Mouse (Mus musculus) cerebellum, adult 2 months (tissue): ENCODE measurements around the gene Ptbp1. TPM values are rescaled to one million over a fixed set of nuclear protein-coding genes. Genes with fewer than 3 reads are reported as not detected.

Source experiments
- DNase-seq, 2 experiments: peaks; one replicate each; pipeline ENCODE4 v3.0.0; 2021
- H3K27ac ChIP-seq: fragments of 200-500 bp; 2 replicates; pipeline ENCODE4 v1.5.1; 2012; ENCODE audit warnings: low read length, control low read depth, inconsistent platforms; ENCODE audit not compliant: insufficient read depth
- H3K27me3 ChIP-seq: fragments of 200-500 bp; 2 replicates; pipeline ENCODE4 v1.6.1; 2012; ENCODE audit warnings: inconsistent platforms, mild to moderate bottlenecking, low read length, moderate library complexity; ENCODE audit not compliant: control insufficient read depth, insufficient read depth
- H3K4me1 ChIP-seq: fragments of 200-500 bp; 2 replicates; pipeline ENCODE4 v1.6.1; 2011; ENCODE audit warnings: low read length; ENCODE audit not compliant: control insufficient read depth, insufficient read depth
- H3K4me3 ChIP-seq: fragments of 200-500 bp; replicated peaks from 2 replicates; pipeline ENCODE3; 2011; ENCODE audit warnings: mild to moderate bottlenecking, low read depth, low read length, control low read depth; ENCODE audit not compliant: insufficient read depth
- CTCF ChIP-seq: fragments of 200-500 bp; IDR thresholded peaks from 2 replicates; pipeline ENCODE4 v1.5.1; 2011; ENCODE audit warnings: low read depth, mild to moderate bottlenecking, control low read depth, low read length, moderate library complexity, borderline replicate concordance; ENCODE audit not compliant: insufficient read depth
- POLR2A ChIP-seq: fragments of 200-500 bp; IDR thresholded peaks from 2 replicates; pipeline ENCODE4 v1.6.1; 2011; ENCODE audit warnings: low read length, control low read depth, borderline replicate concordance; ENCODE audit not compliant: insufficient read depth
- WGBS: fragments of 180-500 bp; shearing (Covaris S2); methylation state at CpG from one replicate; pipeline ENCODE4 v1.1.7; 2018; 5-methylcytosine and 5-hydroxymethylcytosine counted together
- polyA plus RNA-seq: library from polyadenylated mRNA; depleted of rRNA; stranded (reverse); fragments of >200 nt; gene quantifications from 2 replicates; pipeline ENCODE4 v1.2.3, GENCODE M21; 2012

Gene Ptbp1
- polyA plus RNA-seq, 1 experiment = 64.2 TPM

DNA sequence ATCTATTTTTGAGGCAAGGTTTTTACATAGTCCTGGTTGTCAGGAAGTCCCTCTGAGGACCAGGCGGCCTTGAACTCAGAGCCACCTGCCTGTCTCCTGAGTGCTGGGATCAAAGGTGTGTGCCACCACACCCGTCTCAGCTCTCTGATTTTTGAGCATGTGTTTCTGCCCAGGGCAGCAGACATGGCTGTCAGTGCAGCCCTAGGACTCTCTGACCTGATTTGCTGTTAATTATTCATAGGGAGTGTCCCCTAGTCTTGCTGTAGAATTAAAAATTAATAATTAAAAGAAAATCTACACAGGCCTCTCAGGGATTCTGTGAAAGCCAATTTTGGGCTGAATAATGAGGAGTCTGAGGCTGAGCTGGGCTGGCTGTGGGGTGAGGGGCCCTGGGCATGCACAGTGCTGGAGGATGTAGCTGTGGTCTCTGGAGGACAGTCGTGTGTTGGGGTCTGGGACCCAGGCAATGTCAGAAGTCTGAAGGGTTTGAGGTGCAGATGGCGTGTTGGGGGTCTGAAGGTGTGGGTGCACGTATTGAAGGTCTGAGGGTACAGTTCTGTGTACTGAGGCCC lies 39.9 kb upstream of the Ptbp1 start:
- WGBS = 94% methylated on average over 5 of the region's 5 CpGs
- no peak for DNase-seq
- Histone ChIP-seq H3K27ac (no peak overlapping the region), H3K4me3 (no peak overlapping the region), H3K4me1 (no peaks in the 10 kb centered on the region), H3K27me3 (no peaks in the 10 kb centered on the region)
- TF ChIP-seq CTCF (no peak), POLR2A (no peak)

DNA sequence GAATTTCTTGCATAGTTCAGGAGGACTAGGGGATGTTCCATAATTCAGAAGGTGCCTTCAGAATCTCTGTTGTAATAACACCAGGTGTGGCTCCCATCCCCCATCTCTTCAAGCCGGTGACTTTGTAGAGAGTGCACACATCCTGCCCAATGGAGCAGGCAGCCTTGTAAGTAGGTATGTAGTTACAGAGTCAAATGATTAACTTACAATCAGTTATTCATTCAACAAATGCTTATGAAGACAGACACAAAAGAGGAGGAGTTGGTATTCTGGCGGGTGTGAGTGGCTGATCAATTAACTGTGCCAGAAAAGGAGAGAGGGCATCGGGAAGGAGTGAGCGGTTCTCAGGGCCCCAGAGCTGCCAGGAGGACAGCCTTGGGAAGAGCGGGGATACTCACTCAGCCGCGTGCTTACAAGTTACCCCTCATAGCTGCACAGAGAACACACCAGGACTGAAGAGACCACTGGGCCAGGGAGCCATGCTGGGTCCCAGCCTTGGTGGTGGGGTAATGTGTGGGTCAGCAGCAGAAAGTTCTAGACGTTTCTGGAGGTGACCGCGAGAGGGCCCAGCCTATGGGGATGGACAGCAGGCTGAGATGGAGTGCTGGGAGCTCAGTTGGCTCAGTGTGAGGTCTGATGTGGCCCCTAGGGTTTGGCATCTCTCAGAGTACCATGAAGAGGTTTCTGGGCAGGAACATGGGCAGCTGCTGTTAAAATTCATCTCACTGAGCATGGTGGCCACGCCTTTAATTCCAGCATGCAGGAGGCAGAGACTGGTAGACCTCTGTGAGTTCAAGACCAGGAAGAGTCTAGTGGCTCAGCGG lies 38.3 kb upstream of the Ptbp1 start:
- Histone ChIP-seq H3K4me3 (no peak overlapping the region), H3K27me3 (no peaks in the 10 kb centered on the region), H3K27ac (no peak overlapping the region), H3K4me1 (no peaks in the 10 kb centered on the region)
- TF ChIP-seq POLR2A (no peak), CTCF (no peak)
- DNase-seq = no peak
- 83% methylated on average over 12 of the region's 12 CpGs for WGBS

DNA sequence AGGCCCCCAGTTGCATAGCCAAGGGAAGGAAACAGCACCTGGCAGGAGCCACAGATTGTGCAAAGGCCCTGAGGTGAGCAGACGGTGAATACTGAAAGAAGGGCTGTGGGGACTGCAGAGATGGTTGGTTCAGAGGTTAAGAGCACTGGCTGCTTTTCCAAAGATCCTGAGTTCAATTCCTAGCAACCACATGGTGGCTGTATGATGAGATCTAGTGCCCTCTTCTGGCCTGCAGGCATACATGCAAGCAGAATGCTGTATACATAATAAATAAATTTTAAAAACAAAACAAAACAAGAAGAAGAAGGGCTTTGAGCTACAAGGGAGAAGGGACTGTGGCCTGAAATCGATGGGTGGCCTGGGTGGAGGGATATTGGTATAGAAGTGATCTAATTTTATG lies 37.1 kb upstream of the Ptbp1 start:
- peak; percentile 31; the same call in 1 of the 2 replicates for TF ChIP-seq CTCF
- TF ChIP-seq POLR2A = no peak
- no peak overlapping the region for H3K4me3 ChIP-seq
- no peak for DNase-seq
- 78% methylated on average over 2 of the region's 2 CpGs for WGBS
- H3K27me3 ChIP-seq = no peaks in the 10 kb centered on the region
- H3K4me1 ChIP-seq = no peaks in the 10 kb centered on the region
- H3K27ac ChIP-seq = no peak overlapping the region

DNA sequence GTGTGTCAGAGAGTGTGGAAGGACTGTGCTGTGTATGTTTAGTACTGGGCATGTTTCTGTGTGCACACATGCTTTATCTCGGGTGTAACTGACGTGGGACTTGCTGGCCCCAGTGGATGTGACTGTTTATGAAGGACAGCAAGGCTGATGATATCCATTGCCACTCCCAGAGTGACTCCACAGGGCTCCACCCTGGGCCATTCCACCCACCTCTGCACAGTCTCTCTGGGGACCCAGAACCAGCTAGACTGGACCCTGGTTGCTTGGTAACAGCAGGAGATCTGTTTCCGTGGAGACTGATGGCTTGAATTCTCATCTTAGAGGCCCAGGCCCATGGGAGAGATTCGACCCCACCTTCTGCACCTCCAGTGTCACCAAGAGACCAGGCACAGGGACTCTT lies 36.0 kb upstream of the Ptbp1 start:
- DNase-seq = no peak
- no peaks in the 10 kb centered on the region for H3K27me3 ChIP-seq
- WGBS = 65% methylated on average over 4 of the region's 4 CpGs

DNA sequence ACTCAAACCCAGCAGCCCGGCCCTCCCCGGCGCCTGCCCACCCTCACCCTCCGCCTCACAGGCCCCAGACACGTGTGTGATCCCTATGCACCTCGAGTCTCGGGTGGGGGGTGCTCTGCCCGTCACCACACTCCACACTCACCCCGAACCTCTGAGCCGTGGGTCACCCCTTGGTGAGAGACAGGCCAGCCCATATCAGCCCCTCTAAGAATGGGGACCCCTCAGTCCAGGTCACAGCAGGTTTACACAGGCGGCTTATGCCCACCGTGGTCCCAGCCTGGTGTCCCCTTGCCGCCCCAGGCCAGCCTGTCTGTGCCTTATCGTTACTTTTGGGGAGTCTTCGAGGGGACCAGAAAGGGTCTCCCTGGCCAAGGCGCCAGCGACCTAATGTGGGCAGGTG lies 34.6 kb upstream of the Ptbp1 start:
- WGBS = 92% methylated on average over 17 of the region's 17 CpGs
- Histone ChIP-seq H3K27ac (no peak overlapping the region), H3K27me3 (no peaks in the 10 kb centered on the region), H3K4me1 (no peaks in the 10 kb centered on the region), H3K4me3 (no peak overlapping the region)
- TF ChIP-seq POLR2A = no peak
- no peak for TF ChIP-seq CTCF
- DNase-seq = no peak

More for the DNA sequence above, 36.0 kb upstream of the Ptbp1 start:
- Histone ChIP-seq H3K27ac (no peak overlapping the region), H3K4me3 (no peak overlapping the region), H3K4me1 (no peaks in the 10 kb centered on the region)
- TF ChIP-seq CTCF = no peak
- no peak for TF ChIP-seq POLR2A

DNA sequence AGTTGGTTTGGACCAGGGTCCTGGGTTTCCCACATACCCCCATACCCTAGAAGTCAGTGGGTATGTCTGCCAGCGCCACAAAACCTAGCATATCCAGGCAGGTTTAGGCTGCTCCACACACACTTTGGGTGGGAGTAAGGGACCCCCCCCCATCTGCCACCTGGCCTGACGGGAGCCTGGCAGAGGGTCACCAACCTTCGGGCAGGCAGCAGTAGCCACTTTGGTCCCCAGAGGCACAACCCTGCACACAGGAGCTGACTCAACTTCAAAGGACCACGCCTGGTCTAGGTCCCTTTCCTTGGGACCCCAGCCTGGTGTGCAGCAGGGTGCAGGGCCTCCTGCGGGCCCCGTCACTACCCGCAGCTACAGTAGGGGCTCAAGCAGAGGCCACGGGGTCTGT lies 34.0 kb upstream of the Ptbp1 start:
- no peak for TF ChIP-seq CTCF
- TF ChIP-seq POLR2A = no peak
- DNase-seq = no peak
- whole genome bisulfite sequencing = 81% methylated on average over 8 of the region's 8 CpGs
- Histone ChIP-seq H3K4me3 (no peak overlapping the region), H3K27me3 (no peaks in the 10 kb centered on the region), H3K4me1 (no peaks in the 10 kb centered on the region), H3K27ac (no peak overlapping the region)

DNA sequence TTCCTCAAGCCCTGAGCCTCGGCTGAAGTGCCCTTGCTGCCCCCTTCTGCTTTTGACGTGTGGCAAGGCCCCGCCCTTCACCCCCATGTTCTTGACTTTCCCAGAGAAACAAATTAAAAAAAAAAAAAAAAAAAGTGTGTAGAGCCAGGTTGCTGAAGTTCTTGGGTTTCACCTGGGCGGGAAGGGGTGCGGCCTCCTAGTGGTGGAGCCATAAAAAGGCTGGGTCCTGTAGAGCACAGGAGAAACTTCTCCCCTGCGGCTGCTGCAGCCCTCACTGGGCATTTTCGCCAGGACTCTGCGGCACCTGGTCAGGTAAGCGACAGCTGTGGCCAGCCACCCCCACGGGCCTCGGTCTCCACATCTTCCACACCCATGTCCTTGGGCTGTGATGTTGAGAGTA lies 33.4 kb upstream of the Ptbp1 start, which contains the start of gene Misp:
TSS of gene Misp (plus strand) at position 208 of the 400 bp plus-strand sequence.
- TF ChIP-seq CTCF = no peak
- TF ChIP-seq POLR2A = no peak
- Histone ChIP-seq H3K4me3 (no peak within 1 kb of the TSS), H3K27ac (no peak within 1 kb of the TSS), H3K27me3 (no peaks in the 10 kb centered on the region), H3K4me1 (no peaks in the 10 kb centered on the region)
- WGBS = 78% methylated on average over 11 of the region's 11 CpGs
- no peak for DNase-seq

DNA sequence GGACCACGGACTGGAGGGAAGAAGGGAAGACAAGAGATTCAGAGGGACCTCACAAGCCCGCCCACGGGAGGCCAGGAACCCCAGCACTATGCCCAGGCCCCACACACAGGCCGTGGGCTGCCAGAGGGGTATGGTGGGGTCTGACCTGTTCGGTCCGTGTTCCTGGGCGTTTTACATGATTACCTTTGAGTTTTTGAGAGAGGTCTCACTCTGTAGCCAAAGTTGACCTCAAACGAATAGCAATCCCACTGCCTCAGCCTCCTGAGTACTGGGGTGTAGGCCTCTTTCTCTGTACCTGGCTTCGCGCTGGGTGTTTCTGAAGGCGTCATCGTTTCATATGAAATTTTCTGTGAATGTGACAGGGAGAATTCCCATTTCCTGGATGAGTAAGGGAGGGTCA lies 32.5 kb upstream of the Ptbp1 start:
- Histone ChIP-seq H3K4me3 (no peak overlapping the region), H3K4me1 (no peaks in the 10 kb centered on the region), H3K27ac (no peak overlapping the region), H3K27me3 (no peaks in the 10 kb centered on the region)
- no peak for DNase-seq
- no peak for TF ChIP-seq POLR2A
- no peak for TF ChIP-seq CTCF
- WGBS = 85% methylated on average over 12 of the region's 12 CpGs
